Mouse (Mus musculus): Measurements from ENCODE around the gene Chic2. TPM values are rescaled to one million over a fixed set of nuclear protein-coding genes. Genes with fewer than 3 reads are reported as not detected.

Chic2 gene
- polyA plus RNA-seq, 1 experiment from 2014 or later, result 46.8 TPM

- no peak for ATAC-seq (ENCODE audit: insufficient read depth, low FRiP score, low TSS enrichment)
- no peaks in the 10 kb centered on the region; the same call in 1 of the 2 replicates for H3K4me1 ChIP-seq (ENCODE audit: control insufficient read depth, insufficient read depth, low read length)
- H3K27ac ChIP-seq (ENCODE audit: low read depth, low read length), result no peak overlapping the region
- no peak for DNase-seq (ENCODE audit: low spot score)
- H3K4me3 ChIP-seq (ENCODE audit: low read depth, low read length), result no peak overlapping the region
- no peak overlapping the region for H3K9ac ChIP-seq (ENCODE audit: low read length)
- H3K4me2 ChIP-seq (ENCODE audit: low read depth), result no peak overlapping the region
- no peaks in the 10 kb centered on the region for H3K36me3 ChIP-seq (ENCODE audit: control insufficient read depth, insufficient read depth, low read length)
- H3K9me3 ChIP-seq (ENCODE audit: control insufficient read depth, low read length), result no peaks in the 10 kb centered on the region
- WGBS, result 80% methylated on average over 8 of the region's 8 CpGs
- no peaks in the 10 kb centered on the region for H3K27me3 ChIP-seq (ENCODE audit: control insufficient read depth, insufficient read depth, low read length)
Measured at GRCm38 (mm10) chr5:74948482-74948881, 96.1 kb downstream of the Chic2 start.

Other genes starting within 250 kb of the Chic2 start
- gene Gsx2, start 30.8 kb upstream of the Chic2 start, polyA plus RNA-seq (2014; fragmentation: Nextera tagmentation; extraction: Ambion mirVana), result 6.3 and 6.6 TPM in 2 replicates
- gene Pdgfra, start 107.5 kb upstream of the Chic2 start, polyA plus RNA-seq (2014; fragmentation: Nextera tagmentation; extraction: Ambion mirVana), result 39.6 and 43.2 TPM in 2 replicates